Mouse (Mus musculus) T-helper 2 cell (primary cell): ENCODE measurements around the gene Nr2e1.

Source experiments
- in situ Hi-C: fragments of 300-600 bp; cut with MboI, MseI; formaldehyde crosslinking; loops from one replicate; pipeline ENCODE4 v1.15.1; 2025; ENCODE audit warnings: high pct_unique_total_duplicates

The Nr2e1 gene

GRCm38 (mm10) chr10:42546507-42546906 is 36.9 kb downstream of the Nr2e1 start:
- in situ Hi-C loops = no loop called here

- in situ Hi-C loops = no loop called here
Observed at GRCm38 (mm10) chr10:42545707-42546503, 37.5 kb downstream of the Nr2e1 start.

GRCm38 (mm10) chr10:42537571-42538316 is 45.7 kb downstream of the Nr2e1 start:
- in situ Hi-C loops = no loop called here

- in situ Hi-C loops = no loop called here
Observed at GRCm38 (mm10) chr10:42533836-42534453, 49.5 kb downstream of the Nr2e1 start.

- in situ Hi-C loops = no loop called here
Observed at GRCm38 (mm10) chr10:42525682-42526081, 57.8 kb downstream of the Nr2e1 start.

- in situ Hi-C loops = no loop called here
Observed at GRCm38 (mm10) chr10:42523556-42524162, 59.8 kb downstream of the Nr2e1 start.

- in situ Hi-C loops = no loop called here
Observed at GRCm38 (mm10) chr10:42522912-42523311, 60.5 kb downstream of the Nr2e1 start.

- in situ Hi-C loops = no loop called here
Observed at GRCm38 (mm10) chr10:42521315-42521981, 62.0 kb downstream of the Nr2e1 start.

- in situ Hi-C loops = no loop called here
Observed at GRCm38 (mm10) chr10:42518363-42518762, 65.1 kb downstream of the Nr2e1 start.

GRCm38 (mm10) chr10:42514125-42514524 is 69.3 kb downstream of the Nr2e1 start:
- in situ Hi-C loops = no loop called here
